Mouse (Mus musculus) ovary, adult 18-20 months (tissue): Measurements from ENCODE around the gene 2410131K14Rik.

Experiments used
- DNase-seq: peaks from one replicate; pipeline ENCODE4 v3.0.0; 2022; ENCODE audit warnings: low spot score, mixed read lengths

Gene 2410131K14Rik

DNA sequence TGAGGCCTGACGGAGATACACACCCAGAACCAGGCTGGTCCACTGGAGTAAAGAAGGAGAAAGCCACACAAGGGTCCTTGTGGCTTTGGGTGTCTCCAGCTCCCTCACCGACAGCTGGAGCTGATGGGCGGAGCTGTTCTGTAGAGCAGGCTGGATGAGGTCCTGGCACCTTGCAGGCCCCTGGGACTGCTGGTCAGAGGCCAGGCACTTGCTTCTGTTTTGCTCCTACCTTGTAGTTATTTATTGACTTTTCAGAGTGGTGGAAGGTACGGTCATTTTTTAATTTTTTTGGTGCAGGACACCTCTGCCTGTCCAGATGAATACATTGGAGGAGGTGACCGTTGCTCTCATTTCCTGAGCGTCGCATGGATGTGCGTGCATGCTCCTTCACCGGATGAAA lies 16.2 kb downstream of the 2410131K14Rik start:
- DNase-seq = no peak

GRCm38 (mm10) chr5:118262418-118262817 lies 17.4 kb downstream of the 2410131K14Rik start:
- DNase-seq = no peak

DNA sequence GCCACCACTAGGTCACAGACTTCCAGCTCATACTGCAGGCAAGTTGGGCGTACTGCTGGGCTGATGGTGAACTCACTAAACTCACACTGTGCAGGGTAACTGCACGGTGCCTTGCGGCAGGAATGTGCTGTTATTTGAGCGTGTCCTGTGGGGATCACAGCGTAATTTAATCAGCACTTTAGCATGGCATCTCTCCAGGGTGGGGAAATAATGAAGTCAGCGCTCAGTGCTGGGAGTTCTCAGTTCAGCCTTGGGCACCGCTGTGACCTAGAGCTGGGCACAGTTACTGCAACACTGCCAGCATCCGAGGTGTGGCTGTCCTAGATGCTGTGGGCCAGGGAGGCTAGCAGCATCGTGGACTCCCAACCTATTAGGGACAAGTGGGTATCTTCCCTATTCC lies 19.3 kb downstream of the 2410131K14Rik start:
- DNase-seq = no peak

DNA sequence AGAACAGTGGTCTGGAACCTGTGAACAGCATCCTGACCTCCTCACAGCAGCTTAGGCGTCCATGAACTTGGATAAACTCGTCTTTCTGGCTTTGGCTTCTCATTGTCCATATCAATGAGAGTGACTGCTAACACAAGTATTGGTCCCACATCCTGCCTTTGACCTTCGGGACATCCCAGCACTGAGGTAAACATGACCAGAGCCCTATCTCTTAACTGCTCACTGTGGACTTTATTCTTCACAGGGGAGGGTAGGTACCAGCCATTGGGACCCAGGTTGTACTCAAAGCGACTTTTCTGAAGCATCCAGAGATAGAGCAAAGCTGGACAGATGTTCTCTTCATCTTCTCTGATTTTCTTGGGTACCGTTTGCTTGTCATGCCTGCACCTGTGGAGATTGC lies 20.3 kb downstream of the 2410131K14Rik start:
- DNase-seq = no peak

GRCm38 (mm10) chr5:118266309-118266708 lies 21.3 kb downstream of the 2410131K14Rik start:
- DNase-seq = no peak

DNA sequence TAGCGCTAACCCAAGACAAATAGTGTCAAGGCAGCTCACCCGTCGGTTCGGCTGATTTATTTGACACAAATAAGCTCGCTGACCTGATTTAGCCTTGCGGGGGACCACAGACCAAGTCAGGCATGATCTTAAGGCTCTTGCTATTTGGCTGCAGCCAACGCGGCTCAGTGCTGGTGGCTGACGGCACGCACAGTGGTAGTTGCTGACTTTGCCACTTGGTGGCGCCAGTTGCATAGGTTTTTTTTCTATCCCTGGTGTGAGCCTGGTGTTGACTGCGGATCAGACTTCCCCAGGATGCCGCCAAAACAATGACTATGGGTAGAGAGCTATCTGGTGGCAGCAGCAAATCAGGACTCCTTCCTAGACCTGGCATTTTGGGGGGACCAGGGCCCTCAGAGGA lies 24.0 kb downstream of the 2410131K14Rik start:
- peak; percentile 65 for DNase-seq

DNA sequence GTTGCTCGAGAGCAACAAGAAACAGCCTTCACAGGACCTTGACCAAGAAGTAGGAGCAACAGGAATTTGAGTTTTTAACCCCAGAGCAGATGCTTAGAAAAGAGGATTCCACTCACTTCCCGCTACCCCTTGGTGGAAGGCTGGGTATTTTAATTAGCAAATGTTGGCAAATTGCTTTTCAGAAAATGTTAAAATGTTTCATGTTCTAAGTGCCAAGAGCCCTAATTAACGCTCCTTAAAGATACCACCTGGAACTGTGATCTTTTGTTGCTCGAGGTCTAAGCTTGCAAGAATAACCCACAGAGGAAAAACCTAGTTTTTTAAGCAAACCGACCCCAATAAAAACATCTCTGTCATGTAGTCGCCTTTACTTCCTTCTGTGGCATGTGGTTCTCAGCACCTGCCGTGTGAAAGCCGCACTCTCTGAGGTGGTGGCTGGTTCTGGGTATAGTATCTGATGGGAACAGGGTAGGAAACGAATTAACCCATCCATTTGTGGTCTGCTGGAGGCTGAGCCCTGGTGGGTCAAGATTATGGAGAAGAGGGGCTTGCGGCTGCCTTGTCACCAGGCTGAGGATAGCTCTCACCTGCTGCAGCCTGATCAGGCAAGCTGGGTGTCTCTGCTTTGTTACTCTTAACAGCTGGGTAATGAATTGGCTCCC lies 26.6 kb downstream of the 2410131K14Rik start:
- no peak for DNase-seq

DNA sequence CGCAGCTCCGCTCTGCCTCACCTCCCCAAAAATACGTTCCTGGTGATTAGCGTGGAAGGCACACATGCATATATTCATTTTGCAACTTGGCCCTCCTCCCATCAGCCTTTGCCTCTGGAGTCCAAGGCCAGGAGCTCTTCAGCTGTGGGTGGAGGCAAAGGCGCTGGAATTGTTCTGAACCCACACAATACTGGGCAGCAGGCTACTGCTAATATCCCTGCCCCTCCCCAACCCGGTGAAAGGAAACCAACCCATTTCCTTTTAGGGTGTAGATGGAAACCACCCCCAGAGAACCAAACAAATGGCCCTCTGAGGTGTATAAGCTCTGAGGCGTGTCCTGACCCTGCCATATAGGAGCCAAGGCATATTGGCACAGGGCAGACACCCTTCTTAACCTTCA lies 28.4 kb downstream of the 2410131K14Rik start:
- DNase-seq = peak; percentile 19

GRCm38 (mm10) chr5:118274546-118274945 lies 29.5 kb downstream of the 2410131K14Rik start:
- DNase-seq = no peak

GRCm38 (mm10) chr5:118276281-118276680 lies 31.3 kb downstream of the 2410131K14Rik start:
- no peak for DNase-seq

DNA sequence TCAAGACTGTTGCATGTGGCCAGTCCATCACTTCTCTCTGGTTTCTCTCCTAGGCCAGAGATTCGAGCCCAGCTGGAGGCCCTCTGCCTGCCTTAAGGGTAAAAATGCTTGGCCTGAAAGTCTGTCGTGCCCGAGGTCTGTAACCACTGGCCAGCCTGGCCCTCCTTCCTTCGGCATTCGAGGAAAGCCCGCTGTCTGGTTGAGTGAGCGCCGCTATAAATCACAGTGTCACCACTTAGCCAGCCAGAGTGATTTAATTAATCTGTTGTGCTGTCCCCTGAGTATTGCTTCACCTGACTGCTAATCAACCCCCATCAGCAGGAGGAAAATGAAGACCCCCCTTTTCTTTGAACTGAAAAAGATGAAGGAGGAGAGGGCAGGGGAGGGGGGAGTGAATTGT lies 31.7 kb downstream of the 2410131K14Rik start:
- DNase-seq = no peak

DNA sequence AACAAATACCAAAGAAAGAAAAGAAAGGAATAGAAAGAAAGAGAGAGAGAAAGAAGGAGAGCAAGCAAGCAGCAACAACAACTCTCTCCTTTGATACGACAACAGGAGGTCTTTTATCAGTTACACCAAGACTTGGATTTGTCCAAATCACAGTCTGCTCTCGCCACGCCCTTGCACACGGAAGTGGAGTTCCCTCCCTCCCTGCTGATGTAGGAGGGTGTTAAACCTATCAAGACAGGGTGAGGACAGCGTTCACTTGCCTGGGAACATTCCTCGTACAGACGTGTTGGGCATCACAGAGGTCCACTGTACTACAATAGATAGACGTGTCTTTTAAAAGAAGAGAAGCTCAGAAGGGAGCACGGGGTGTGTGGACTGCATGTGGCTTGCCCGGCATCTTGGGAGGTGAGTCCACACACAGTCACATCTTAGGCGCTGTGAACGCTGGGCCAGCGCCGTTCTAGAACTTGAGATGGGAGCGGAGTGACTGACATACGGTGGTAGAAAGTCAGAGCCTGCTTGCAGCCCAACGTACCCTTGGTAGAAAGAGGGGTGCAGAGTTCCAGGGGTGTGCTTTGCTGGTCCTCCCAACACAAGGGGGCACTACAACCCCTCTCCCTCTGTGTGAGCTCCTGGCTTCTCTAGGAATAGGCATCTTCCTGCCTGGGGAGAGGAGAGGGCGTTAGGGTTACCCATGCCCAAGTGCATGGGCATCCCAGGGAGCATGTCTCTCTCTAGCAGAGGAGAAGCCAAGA lies 32.9 kb downstream of the 2410131K14Rik start:
- no peak for DNase-seq

- DNase-seq = no peak
Observed at GRCm38 (mm10) chr5:118291453-118291852, 46.4 kb downstream of the 2410131K14Rik start.

DNA sequence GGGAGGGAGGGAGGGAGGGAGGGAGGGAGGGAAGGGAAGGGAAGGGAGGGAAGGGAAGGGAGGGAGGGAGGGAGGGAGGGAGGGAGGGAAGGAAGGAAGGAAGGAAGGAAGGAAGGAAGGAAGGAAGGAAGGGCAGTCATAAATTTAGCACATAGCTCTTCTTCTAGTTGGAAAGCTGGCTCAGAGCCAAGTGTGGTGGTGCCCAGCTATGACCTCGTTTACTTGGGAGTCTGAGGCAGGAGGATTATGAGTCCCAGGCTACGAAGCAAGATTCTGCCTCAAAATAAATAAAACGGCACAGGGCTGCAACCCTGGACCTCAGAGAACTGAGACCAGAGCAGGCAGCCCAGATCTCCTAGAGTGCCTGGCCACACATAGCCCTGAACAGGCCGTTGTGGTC lies 47.4 kb downstream of the 2410131K14Rik start:
- no peak for DNase-seq

GRCm38 (mm10) chr5:118294086-118294864 lies 49.2 kb downstream of the 2410131K14Rik start:
- DNase-seq = peak; percentile 92

- no peak for DNase-seq
Observed at GRCm38 (mm10) chr5:118294865-118295258, 49.8 kb downstream of the 2410131K14Rik start.

DNA sequence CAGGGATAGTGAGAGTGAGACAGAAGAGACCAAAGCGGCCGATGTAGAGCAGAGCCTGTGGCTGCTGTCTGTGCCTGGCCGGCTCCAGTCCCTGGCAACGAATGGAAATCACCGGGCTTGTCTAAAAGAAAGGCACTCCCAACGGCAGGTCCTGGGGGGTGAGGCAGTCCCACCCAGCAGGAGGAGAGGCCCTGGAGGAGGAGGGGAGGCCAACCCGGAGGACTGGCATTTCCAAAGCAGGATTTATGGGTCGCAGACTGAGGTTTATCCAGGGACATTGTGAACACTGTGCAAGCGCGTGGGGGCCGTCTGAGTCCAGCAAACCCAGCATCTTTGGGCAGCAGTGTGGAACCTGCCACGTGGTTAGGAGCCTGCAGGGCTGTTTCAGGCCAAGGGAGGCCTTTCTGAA lies 52.3 kb downstream of the 2410131K14Rik start:
- DNase-seq = no peak

DNA sequence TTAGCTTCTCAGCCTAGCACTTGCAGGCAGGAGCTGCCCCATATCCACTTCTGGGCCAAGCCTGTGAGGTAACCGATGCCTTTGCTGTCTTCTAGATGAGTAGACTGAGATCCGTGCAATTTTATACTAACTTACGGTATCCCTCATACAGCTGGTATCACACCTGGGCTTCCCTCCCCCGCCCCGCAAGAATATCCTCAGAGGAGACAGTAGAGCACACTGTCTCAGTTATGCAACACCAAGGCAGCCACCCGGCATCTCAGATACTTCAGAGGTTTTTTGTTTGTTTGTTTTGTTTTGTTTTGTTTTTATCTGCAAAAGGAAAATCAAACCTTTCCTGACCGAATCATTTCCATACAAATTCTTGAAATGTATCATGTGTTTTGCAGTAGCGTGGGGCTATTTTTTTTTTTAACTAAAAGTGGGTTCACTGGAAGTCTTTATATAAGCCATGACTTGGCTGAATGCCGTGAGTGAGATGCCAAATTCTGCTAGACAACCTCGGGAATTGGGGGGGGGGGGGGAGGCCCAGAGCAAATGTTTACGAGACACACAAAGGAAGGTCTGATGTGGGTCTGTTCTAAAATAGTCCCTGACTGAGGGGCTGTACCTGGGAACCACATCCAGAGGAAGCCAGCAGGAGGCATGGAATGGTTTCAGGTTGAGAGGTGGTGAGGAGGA lies 54.8 kb downstream of the 2410131K14Rik start:
- DNase-seq = no peak

DNA sequence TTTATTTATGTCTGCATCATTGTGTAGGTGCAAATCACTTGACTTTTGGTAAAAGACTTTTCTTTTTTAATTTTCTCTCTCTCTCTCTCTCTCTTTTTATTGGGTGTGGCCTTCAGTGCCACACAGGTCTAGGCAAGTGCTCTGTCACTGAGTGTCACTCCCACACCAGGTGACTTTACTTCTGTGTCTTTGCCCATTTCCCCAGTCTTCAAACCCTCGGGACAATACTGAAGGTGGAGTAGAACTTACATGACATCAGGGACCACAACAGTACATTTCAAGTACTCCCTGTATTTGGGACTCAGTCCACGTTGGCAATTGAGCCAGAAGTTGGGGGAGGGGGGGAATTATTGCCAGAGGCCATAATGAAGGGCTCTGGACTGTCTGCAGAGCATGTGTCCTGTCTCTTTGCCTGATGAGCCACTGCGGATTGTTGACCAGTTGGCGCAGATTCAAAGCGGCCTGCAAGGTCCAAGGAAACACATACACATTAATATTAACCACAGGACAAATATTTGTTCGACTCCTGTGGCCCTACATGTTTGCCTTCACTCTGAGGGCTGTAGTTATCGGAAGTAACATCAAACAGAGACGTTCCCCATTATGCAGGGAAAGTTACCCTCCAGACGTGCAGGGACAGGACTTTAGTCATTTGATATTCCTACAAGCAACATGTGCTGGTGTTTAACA lies 57.6 kb downstream of the 2410131K14Rik start:
- no peak for DNase-seq

GRCm38 (mm10) chr5:118304970-118305618 lies 60.1 kb downstream of the 2410131K14Rik start:
- DNase-seq = no peak

DNA sequence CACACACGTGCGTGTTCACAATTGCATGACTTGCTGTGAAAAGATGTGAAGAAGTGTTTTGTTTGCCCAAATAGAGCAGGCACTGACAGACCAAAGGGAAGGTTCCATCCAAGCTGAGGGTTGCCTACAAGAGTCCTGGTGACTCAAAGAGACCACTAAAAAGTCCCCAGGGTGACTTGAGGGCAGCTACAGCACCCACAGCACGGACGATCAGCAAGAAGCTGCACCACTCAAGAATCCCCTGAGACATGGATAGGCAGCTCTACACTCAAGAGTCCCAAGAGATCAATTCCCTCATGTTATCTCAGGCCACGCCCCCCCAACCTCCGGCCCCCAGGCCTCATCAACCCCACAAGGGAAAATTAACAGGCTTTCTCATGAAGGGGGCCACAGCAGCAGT lies 65.4 kb downstream of the 2410131K14Rik start:
- DNase-seq = no peak
